Mouse (Mus musculus) MEL (cell line): Measurements from ENCODE around the gene Tmem115. TPM values are rescaled to one million over a fixed set of nuclear protein-coding genes. Genes with fewer than 3 reads are reported as not detected.

Source experiments
- DNase-seq: peaks from one replicate; pipeline ENCODE4 v3.0.0; 2011; ENCODE audit warnings: low read depth, low spot score
- H3K27ac ChIP-seq: 2 replicates; pipeline ENCODE4 v1.5.1; 2012; ENCODE audit warnings: low read depth, mild to moderate bottlenecking, control low read depth, low read length, moderate library complexity; ENCODE audit not compliant: control insufficient read depth
- H3K27me3 ChIP-seq, 2 experiments: fragments of 150-350 bp in 1 of 2; sonication (generic) in 1 of 2; 2 replicates each; pipeline ENCODE4 v1.6.1; 2012; ENCODE audit warnings: low read length in 2 of 2, mild to moderate bottlenecking in 2 of 2, improper control_type of control experiment in 1 of 2, moderate library complexity in 1 of 2; ENCODE audit not compliant: insufficient read depth in 2 of 2, control insufficient read depth in 1 of 2
- H3K36me3 ChIP-seq, 2 experiments: 2 replicates each; pipeline ENCODE4 v1.6.1; 2012 to 2014; ENCODE audit warnings: low read length in 2 of 2, improper control_type of control experiment in 1 of 2, inconsistent platforms in 1 of 2, mild to moderate bottlenecking in 1 of 2; ENCODE audit not compliant: insufficient read depth in 2 of 2, control insufficient read depth in 1 of 2
- H3K4me1 ChIP-seq, 2 experiments: fragments of 150-350 bp in 1 of 2; sonication (generic) in 1 of 2; 2 replicates each; pipeline ENCODE4 v1.6.1; 2012; ENCODE audit warnings: low read length in 2 of 2, improper control_type of control experiment in 1 of 2, mild to moderate bottlenecking in 1 of 2; ENCODE audit not compliant: insufficient read depth in 2 of 2, control insufficient read depth in 1 of 2
- H3K4me3 ChIP-seq, 2 experiments: fragments of 150-350 bp in 1 of 2; sonication (generic) in 1 of 2; 2 replicates each; pipeline ENCODE4 v1.5.1; 2012; ENCODE audit warnings: low read depth in 2 of 2, low read length in 2 of 2, mild to moderate bottlenecking in 2 of 2, moderate library complexity in 2 of 2, control low read depth in 1 of 2, improper control_type of control experiment in 1 of 2; ENCODE audit not compliant: control insufficient read depth in 1 of 2, insufficient read depth in 1 of 2
- H3K79me2 ChIP-seq: 2 replicates; pipeline ENCODE4 v1.6.1; 2012; ENCODE audit warnings: mild to moderate bottlenecking, low read length, moderate library complexity; ENCODE audit not compliant: control insufficient read depth, poor library complexity, insufficient read depth
- H3K9ac ChIP-seq: 2 replicates; pipeline ENCODE4 v1.6.1; 2012; ENCODE audit warnings: low read depth, mild to moderate bottlenecking, control low read depth, low read length, moderate library complexity; ENCODE audit not compliant: control insufficient read depth, poor library complexity, severe bottlenecking
- H3K9me3 ChIP-seq: fragments of 150-350 bp; sonication (generic); replicated peaks from 2 replicates; pipeline ENCODE4 v1.6.1; 2012; ENCODE audit warnings: mild to moderate bottlenecking, low read length, improper control_type of control experiment, moderate library complexity; ENCODE audit not compliant: insufficient read depth
- CHD1 ChIP-seq: IDR thresholded peaks from 2 replicates; pipeline ENCODE4 v1.6.1; 2012; ENCODE audit warnings: low read depth, mild to moderate bottlenecking, inconsistent platforms, low read length, improper control_type of control experiment
- E2F4 ChIP-seq: IDR thresholded peaks from 2 replicates; pipeline ENCODE4 v1.6.1; 2011; ENCODE audit warnings: low read depth, low read length, improper control_type of control experiment, borderline replicate concordance
- ETS1 ChIP-seq: IDR thresholded peaks from 2 replicates; pipeline ENCODE4 v1.6.1; 2012; ENCODE audit warnings: low read depth, mild to moderate bottlenecking, inconsistent platforms, low read length, improper control_type of control experiment, moderate library complexity
- GABPA ChIP-seq: IDR thresholded peaks from 2 replicates; pipeline ENCODE4 v1.6.1; 2012; ENCODE audit warnings: low read depth, mild to moderate bottlenecking, inconsistent platforms, low read length, improper control_type of control experiment, moderate library complexity
- GATA1 ChIP-seq: IDR thresholded peaks from 2 replicates; pipeline ENCODE4 v1.6.1; 2011; ENCODE audit warnings: low read depth, low read length, improper control_type of control experiment
- HCFC1 ChIP-seq: IDR thresholded peaks from 2 replicates; pipeline ENCODE4 v1.6.1; 2012; ENCODE audit warnings: low read depth, mild to moderate bottlenecking, inconsistent platforms, low read length, improper control_type of control experiment, moderate library complexity
- KAT2A ChIP-seq: conservative IDR thresholded peaks from 2 replicates; pipeline ENCODE4 v1.6.1; 2012; ENCODE audit warnings: low read depth, low read length, improper control_type of control experiment, inconsistent platforms
- MAFK ChIP-seq: IDR thresholded peaks from 2 replicates; pipeline ENCODE4 v1.6.1; 2011; ENCODE audit warnings: low read depth, mild to moderate bottlenecking, low read length, improper control_type of control experiment, borderline replicate concordance
- MAX ChIP-seq: IDR thresholded peaks from 2 replicates; pipeline ENCODE4 v1.6.1; 2011; ENCODE audit warnings: low read length, improper control_type of control experiment
- MAZ ChIP-seq: IDR thresholded peaks from 2 replicates; pipeline ENCODE4 v1.6.1; 2012; ENCODE audit warnings: low read depth, mild to moderate bottlenecking, inconsistent platforms, low read length, improper control_type of control experiment
- MEF2A ChIP-seq: IDR thresholded peaks from 2 replicates; pipeline ENCODE4 v1.6.1; 2014; ENCODE audit warnings: low read depth, mild to moderate bottlenecking, inconsistent platforms, low read length, improper control_type of control experiment; ENCODE audit not compliant: poor library complexity, insufficient replicate concordance, severe bottlenecking; ENCODE audit errors: extremely low read depth
- MYB ChIP-seq: IDR thresholded peaks from 2 replicates; pipeline ENCODE4 v1.6.1; 2011; ENCODE audit warnings: mild to moderate bottlenecking, low read depth, low read length, improper control_type of control experiment
- MYC ChIP-seq: IDR thresholded peaks from 2 replicates; pipeline ENCODE4 v1.6.1; 2011; ENCODE audit warnings: low read depth, mild to moderate bottlenecking, low read length, improper control_type of control experiment, moderate library complexity
- NELFE ChIP-seq: IDR thresholded peaks from 2 replicates; pipeline ENCODE4 v1.6.1; 2011; ENCODE audit warnings: low read depth, low read length, improper control_type of control experiment
- NRF1 ChIP-seq: IDR thresholded peaks from 2 replicates; pipeline ENCODE4 v1.6.1; 2014; ENCODE audit warnings: low read depth, mild to moderate bottlenecking, inconsistent platforms, low read length, improper control_type of control experiment, moderate library complexity; ENCODE audit not compliant: poor library complexity, insufficient read depth, severe bottlenecking
- POLR2A ChIP-seq, 2 experiments: IDR thresholded peaks; 2 replicates each; pipeline ENCODE4 v1.6.1; 2011 to 2012; ENCODE audit warnings: low read length in 2 of 2, mild to moderate bottlenecking in 2 of 2, control low read depth in 1 of 2, improper control_type of control experiment in 1 of 2, low read depth in 1 of 2, moderate library complexity in 1 of 2; ENCODE audit not compliant: control insufficient read depth in 1 of 2, insufficient read depth in 1 of 2, poor library complexity in 1 of 2
- POLR2AphosphoS5 ChIP-seq: IDR thresholded peaks from 2 replicates; pipeline ENCODE4 v1.6.1; 2012; ENCODE audit warnings: low read depth, borderline replicate concordance, mild to moderate bottlenecking, inconsistent platforms, low read length, moderate library complexity, mixed read lengths
- RAD21 ChIP-seq: IDR thresholded peaks from 2 replicates; pipeline ENCODE4 v1.6.1; 2011; ENCODE audit warnings: mild to moderate bottlenecking, low read depth, low read length, improper control_type of control experiment
- RCOR1 ChIP-seq: IDR thresholded peaks from 2 replicates; pipeline ENCODE4 v1.6.1; 2012; ENCODE audit warnings: low read depth, mild to moderate bottlenecking, inconsistent platforms, low read length, improper control_type of control experiment
- SIN3A ChIP-seq: IDR thresholded peaks from 2 replicates; pipeline ENCODE4 v1.6.1; 2012; ENCODE audit warnings: low read length, improper control_type of control experiment, inconsistent platforms
- SMC3 ChIP-seq: IDR thresholded peaks from 2 replicates; pipeline ENCODE4 v1.6.1; 2011; ENCODE audit warnings: low read depth, low read length, improper control_type of control experiment
- TAL1 ChIP-seq: IDR thresholded peaks from 2 replicates; pipeline ENCODE4 v1.6.1; 2012; ENCODE audit warnings: mild to moderate bottlenecking, inconsistent platforms, low read length, moderate library complexity, mixed read lengths
- TBP ChIP-seq: IDR thresholded peaks from 2 replicates; pipeline ENCODE4 v1.8.0; 2011; ENCODE audit warnings: low read depth, low read length, improper control_type of control experiment
- UBTF ChIP-seq: IDR thresholded peaks from 2 replicates; pipeline ENCODE4 v1.6.1; 2012; ENCODE audit warnings: low read depth, mild to moderate bottlenecking, inconsistent platforms, low read length, improper control_type of control experiment, moderate library complexity, borderline replicate concordance; ENCODE audit not compliant: insufficient read depth
- USF2 ChIP-seq, 2 experiments: IDR thresholded peaks; 2 replicates each; pipeline ENCODE4 v1.6.1; 2011 to 2012; ENCODE audit warnings: improper control_type of control experiment in 2 of 2, low read length in 2 of 2, borderline replicate concordance in 1 of 2, inconsistent platforms in 1 of 2, low read depth in 1 of 2, mild to moderate bottlenecking in 1 of 2; ENCODE audit not compliant: insufficient read depth in 1 of 2
- ZC3H11A ChIP-seq: IDR thresholded peaks from 2 replicates; pipeline ENCODE4 v1.6.1; 2012; ENCODE audit warnings: low read depth, mild to moderate bottlenecking, inconsistent platforms, low read length, improper control_type of control experiment
- ZKSCAN1 ChIP-seq: IDR thresholded peaks from 2 replicates; pipeline ENCODE4 v1.6.1; 2012; ENCODE audit warnings: low read depth, mild to moderate bottlenecking, inconsistent platforms, low read length, improper control_type of control experiment, moderate library complexity
- ZNF384 ChIP-seq: IDR thresholded peaks from 2 replicates; pipeline ENCODE4 v1.6.1; 2012; ENCODE audit warnings: low read depth, mild to moderate bottlenecking, inconsistent platforms, low read length, improper control_type of control experiment
- polyA plus RNA-seq, 2 experiments: library from polyadenylated mRNA; stranded (reverse) in 1 of 2; unstranded in 1 of 2; fragments of >175 nt in 1 of 2; fragments of >200 nt in 1 of 2; gene quantifications; 2 replicates each; pipeline versions ENCODE4 v1.2.1 to v1.2.4; 2012; ENCODE audit warnings: low replicate concordance in 2 of 2, low read depth in 1 of 2; ENCODE audit not compliant: insufficient read length in 2 of 2, insufficient read depth in 1 of 2, missing spikeins in 1 of 2
- total RNA-seq: library from RNA; depleted of rRNA; stranded (reverse); fragments of 300-350 nt; gene quantifications from 2 replicates; pipeline ENCODE4 v1.2.3, GENCODE M21; 2012

Tmem115 gene
- total and polyA plus RNA-seq, 3 experiments, result 34.6 to 39.3 TPM; not detected in 1

DNA sequence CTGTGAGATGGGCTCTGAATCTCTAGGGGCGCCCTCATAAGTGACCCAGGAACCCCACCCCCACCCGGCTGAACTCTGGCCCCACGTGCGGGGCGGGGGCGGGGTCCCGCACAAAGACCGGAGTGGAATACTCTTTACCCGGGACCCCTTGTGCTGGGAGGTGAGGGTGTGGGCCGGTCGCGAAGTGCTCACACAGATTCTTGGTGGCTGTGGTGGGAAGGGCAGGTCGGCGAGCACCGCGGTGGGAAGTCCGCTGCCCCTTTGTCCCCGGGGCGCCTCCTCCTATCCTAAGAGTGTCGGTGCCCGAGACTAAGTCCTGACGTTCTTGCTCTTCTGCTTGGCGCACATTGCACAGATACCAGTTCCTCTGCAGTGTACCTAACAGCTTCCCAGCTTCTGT is 35.5 kb downstream of the Tmem115 start (continued):
- TF ChIP-seq SIN3A (no peak), POLR2AphosphoS5 (no peak)

DNA sequence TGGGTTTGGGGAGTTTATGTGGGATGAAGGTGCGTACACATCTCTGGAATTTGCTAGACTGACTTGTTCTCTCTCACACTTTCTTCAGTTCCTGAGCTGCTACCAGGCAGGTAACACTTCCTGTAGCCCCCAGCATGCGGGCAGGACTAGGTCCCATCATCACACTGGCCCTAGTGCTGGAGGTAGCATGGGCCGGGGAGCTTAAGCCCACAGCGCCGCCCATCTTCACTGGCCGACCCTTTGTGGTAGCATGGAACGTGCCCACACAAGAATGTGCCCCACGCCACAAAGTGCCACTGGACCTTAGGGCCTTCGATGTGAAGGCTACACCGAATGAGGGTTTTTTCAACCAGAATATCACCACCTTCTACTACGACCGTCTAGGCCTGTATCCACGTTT is 36.3 kb downstream of the Tmem115 start:
- TF ChIP-seq NELFE, result no peak
- 0 out of 2 replicates have a peak, but pooled peaks have one; percentile 11 for TF ChIP-seq ETS1
- TF ChIP-seq MYC, result peak; percentile 4; the same call in 1 of the 2 replicates
- TF ChIP-seq, all 39 proteins: peak for 2
- no peaks in the 10 kb centered on the region for H3K9me3 ChIP-seq
- peak overlapping the region; percentile 58 for H3K27ac ChIP-seq
- H3K36me3 ChIP-seq, result peaks cover 0 to 28% of the 10 kb centered on the region in 2 experiments; a peak in 2 of 4 replicates
- H3K4me1 ChIP-seq, result peaks cover 9 to 43% of the 10 kb centered on the region in 2 experiments
- H3K79me2 ChIP-seq, result peaks cover 14% of the 10 kb centered on the region
- DNase-seq, result no peak
- H3K4me3 ChIP-seq, result peak overlapping the region; percentile 72 to 76
- no peaks in the 10 kb centered on the region for H3K27me3 ChIP-seq
- H3K9ac ChIP-seq, result peak overlapping the region; percentile 77

DNA sequence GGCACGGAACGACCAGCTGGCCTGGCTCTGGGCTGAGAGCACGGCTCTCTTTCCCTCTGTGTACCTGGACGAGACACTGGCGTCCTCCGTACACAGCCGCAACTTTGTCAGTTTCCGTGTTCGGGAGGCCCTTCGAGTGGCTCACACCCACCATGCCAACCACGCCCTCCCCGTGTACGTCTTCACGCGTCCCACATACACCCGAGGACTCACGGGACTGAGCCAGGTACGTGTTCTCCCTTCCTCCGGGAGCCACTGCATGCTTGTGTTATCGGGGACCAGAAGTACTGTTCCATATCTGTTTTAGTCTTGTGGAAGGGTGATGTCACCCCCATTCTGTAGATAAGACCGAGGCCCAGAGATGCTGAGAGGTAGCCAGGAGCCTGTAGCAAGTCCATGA is 37.1 kb downstream of the Tmem115 start:
- H3K27ac ChIP-seq, result peak overlapping the region; percentile 58
- H3K9ac ChIP-seq, result peak overlapping the region; percentile 77
- H3K27me3 ChIP-seq, result no peaks in the 10 kb centered on the region
- peaks cover 0 to 28% of the 10 kb centered on the region in 2 experiments; a peak in 2 of 4 replicates for H3K36me3 ChIP-seq
- H3K9me3 ChIP-seq, result no peaks in the 10 kb centered on the region
- peak; percentile 73 for DNase-seq
- H3K4me3 ChIP-seq, result peak overlapping the region; percentile 26 to 42
- H3K79me2 ChIP-seq, result peaks cover 14% of the 10 kb centered on the region
- H3K4me1 ChIP-seq, result peaks cover 9 to 40% of the 10 kb centered on the region in 2 experiments
- TF ChIP-seq RAD21 (no peak), SMC3 (no peak), NRF1 (no peak; the same call in 1 of the 2 replicates), MYC (0 out of 2 replicates have a peak, but pooled peaks have one; percentile 63), UBTF (no peak), RCOR1 (no peak), TAL1 (peak; percentile 53), POLR2AphosphoS5 (no peak), E2F4 (no peak), GATA1 (peak; percentile 88), USF2 (IDR thresholded peaks at IDR 0.05; ENCODE audit: borderline replicate concordance in 1 of 2, insufficient read depth in 1 of 2, low read depth in 1 of 2, low read length in 2 of 2) (no peak), KAT2A (no peak), GABPA (no peak), POLR2A (IDR thresholded peaks at IDR 0.05; ENCODE audit: control insufficient read depth in 1 of 2, insufficient read depth in 1 of 2, low read depth in 1 of 2, low read length in 2 of 2, poor library complexity in 1 of 2) (no peak; a peak in 1 of 4 replicates), ZKSCAN1 (no peak), MAX (peak; percentile 61; the same call in 1 of the 2 replicates), SIN3A (peak; percentile 67), MYB (no peak), MAZ (no peak), TBP (no peak), HCFC1 (no peak; the same call in 1 of the 2 replicates), CHD1 (no peak), NELFE (no peak), ZNF384 (no peak), MEF2A (no peak), MAFK (no peak), ZC3H11A (no peak)
